ENCODE assay signal across 8 mouse cellular contexts in genomic region chr4:59188474-59188801, GRCm38 (mm10). TPM values are rescaled to one million over a fixed set of nuclear protein-coding genes. Genes with fewer than 3 reads are reported as not detected.
DNase-seq lines count a peak whose midpoint lies in the region; ATAC-seq and TF ChIP-seq lines count a peak whose summit lies in the region.

No protein-coding gene starts in this region.

- H3K4me2 ChIP-seq in kidney, embryonic 16.5 days (replicated peaks; ENCODE audit: low read depth, low read length): peak overlapping the region; percentile 81
- peak overlapping the region; percentile 66 for H3K4me2 ChIP-seq in intestine, embryonic 14.5 days (ENCODE audit: low read length)
- H3K4me2 ChIP-seq in myocyte (ENCODE audit: low read depth): peak overlapping the region; percentile 60

- DNase-seq in kidney, adult 18-20 months: no peak
- no peak for DNase-seq in intestine, embryonic 14.5 days (ENCODE audit: low spot score)
- no peak for DNase-seq in retina, embryonic 14.5 days (ENCODE audit: low spot score)
- no peak for DNase-seq in thymus, postnatal 36 days
- no peak for DNase-seq in adipocyte (ENCODE audit: low spot score)

- peak overlapping the region; percentile 98 for H3K4me3 ChIP-seq in kidney, embryonic 16.5 days (ENCODE audit: low read length)
- peak overlapping the region; percentile 77 for H3K4me3 ChIP-seq in cortical plate, adult 2 months (ENCODE audit: insufficient read depth, low read length)
- H3K4me3 ChIP-seq in intestine, embryonic 14.5 days (ENCODE audit: low read depth, low read length): peak overlapping the region; percentile 91
- peak overlapping the region; percentile 99 for H3K4me3 ChIP-seq in myocyte

- H3K4me1 ChIP-seq in kidney, embryonic 16.5 days (ENCODE audit: insufficient read depth, low read length): peaks cover 13% of the 10 kb centered on the region
- H3K4me1 ChIP-seq in cortical plate, adult 2 months (ENCODE audit: control insufficient read depth, insufficient read depth, low read length): no peaks in the 10 kb centered on the region
- H3K4me1 ChIP-seq in intestine, embryonic 14.5 days (replicated peaks; ENCODE audit: control insufficient read depth, insufficient read depth, low read length): peaks cover 6% of the 10 kb centered on the region; the same call in 1 of the 2 replicates

- no peaks in the 10 kb centered on the region for H3K36me3 ChIP-seq in kidney, embryonic 16.5 days (ENCODE audit: insufficient read depth, low read length)
- 0 out of 2 replicates have a peak, but pooled peaks cover 4% of the 10 kb centered on the region for H3K36me3 ChIP-seq in intestine, embryonic 14.5 days (ENCODE audit: control insufficient read depth, insufficient read depth, low read length)
- peaks cover 6% of the 10 kb centered on the region for H3K36me3 ChIP-seq in myocyte (ENCODE audit: control insufficient read depth, insufficient read depth)

- H3K9ac ChIP-seq in kidney, embryonic 16.5 days (replicated peaks; ENCODE audit: low read length): peak overlapping the region; percentile 97
- peak overlapping the region; percentile 94 for H3K9ac ChIP-seq in intestine, embryonic 14.5 days (ENCODE audit: low read length)

- TF ChIP-seq POLR2A in cortical plate, adult 2 months (IDR thresholded peaks at IDR 0.05; ENCODE audit: extremely low read depth, insufficient read depth, low read length): no peak
- TF ChIP-seq POLR2A in myocyte (IDR thresholded peaks at IDR 0.05; ENCODE audit: insufficient read length, low read depth): no peak

- no peaks in the 10 kb centered on the region for H3K9me3 ChIP-seq in kidney, embryonic 16.5 days (ENCODE audit: low read length)
- H3K9me3 ChIP-seq in intestine, embryonic 14.5 days (ENCODE audit: control insufficient read depth, low read length): no peaks in the 10 kb centered on the region

- peaks cover 42% of the 10 kb centered on the region for H3K79me2 ChIP-seq in myocyte (ENCODE audit: control insufficient read depth, insufficient read depth)

- WGBS in kidney, embryonic 16.5 days: 35% methylated on average over 4 of the region's 4 CpGs
- 24% methylated on average over 4 of the region's 4 CpGs for WGBS in intestine, embryonic 14.5 days

- no peak for TF ChIP-seq CTCF in cortical plate, adult 2 months (IDR thresholded peaks at IDR 0.05; ENCODE audit: extremely low read depth, insufficient read depth, low read length)

- no peak for ATAC-seq in kidney, embryonic 16.5 days (ENCODE audit: low FRiP score, low TSS enrichment)
- ATAC-seq in intestine, embryonic 14.5 days (replicated peaks; ENCODE audit: low FRiP score, low TSS enrichment, low read depth): no peak

- no peaks in the 10 kb centered on the region for H3K27me3 ChIP-seq in kidney, embryonic 16.5 days (ENCODE audit: insufficient read depth, low read length)
- H3K27me3 ChIP-seq in intestine, embryonic 14.5 days (replicated peaks; ENCODE audit: control insufficient read depth, insufficient read depth, low read length): no peaks in the 10 kb centered on the region
- no peaks in the 10 kb centered on the region for H3K27me3 ChIP-seq in myocyte (ENCODE audit: control insufficient read depth, insufficient read depth, insufficient read length)

- peak overlapping the region; percentile 90 for H3K27ac ChIP-seq in kidney, embryonic 16.5 days (ENCODE audit: low read length)
- no peak overlapping the region for H3K27ac ChIP-seq in cortical plate, adult 2 months (ENCODE audit: insufficient read depth, low read length)
- H3K27ac ChIP-seq in intestine, embryonic 14.5 days (ENCODE audit: low read depth): 0 out of 2 replicates have a peak overlapping the region, but pooled peaks have one; percentile 92

- H3ac ChIP-seq in myocyte (ENCODE audit: control insufficient read depth, insufficient read length): peak overlapping the region; percentile 46

TF ChIP-seq in myocyte, 11 proteins besides CTCF, POLR2A, EP300 and RAD21:
- TF ChIP-seq USF1 (IDR thresholded peaks at IDR 0.05; ENCODE audit: low read depth) (no peak), POLR2AphosphoS2 (IDR thresholded peaks at IDR 0.05; ENCODE audit: insufficient read length, low read depth) (no peak), REST (IDR thresholded peaks at IDR 0.05; ENCODE audit: insufficient read depth, insufficient read length) (no peak), MAX (IDR thresholded peaks at IDR 0.05; ENCODE audit: low read depth) (no peak), E2F4 (IDR thresholded peaks at IDR 0.05; ENCODE audit: insufficient read depth) (no peak), MYOD1 (IDR thresholded peaks at IDR 0.05; ENCODE audit: control insufficient read depth in 1 of 3, insufficient read length in 2 of 3, low read depth in 2 of 3) (no peak), TCF12 (IDR thresholded peaks at IDR 0.05; ENCODE audit: insufficient read depth, poor library complexity, severe bottlenecking) (no peak), SRF (IDR thresholded peaks at IDR 0.05; ENCODE audit: control insufficient read depth, insufficient read length, low read depth) (no peak), TCF3 (IDR thresholded peaks at IDR 0.05; ENCODE audit: insufficient read length, low read depth) (no peak), MYOG (IDR thresholded peaks at IDR 0.05; ENCODE audit: control insufficient read depth in 1 of 3, insufficient read depth in 1 of 3, insufficient read length in 2 of 3, low read depth in 2 of 3) (no peak), CEBPB (IDR thresholded peaks at IDR 0.05; ENCODE audit: insufficient read depth, poor library complexity, severe bottlenecking) (no peak)

RNA-seq across cellular contexts. Expression of gene Ugcg, which starts 0.6 kb away (rescaled TPM):
- polyA plus RNA-seq in kidney, embryonic 16.5 days (2015; fragmentation: Nextera tagmentation; extraction: Ambion mirVana): 6.6 and 6.7 TPM in 2 replicates
- polyA plus RNA-seq in cortical plate, adult 2 months (2012; rRNA removed): 59.1 and 60.7 TPM in 2 replicates
- polyA plus RNA-seq in intestine, embryonic 14.5 days (2014; fragmentation: Nextera tagmentation; extraction: Ambion mirVana): 14.1 TPM in 2 replicates
- polyA plus RNA-seq in myocyte (2012; fragmentation: generic; extraction: Trizol): 24.0 TPM

RNA-seq across cellular contexts. Expression of gene AI481877, which starts 49.7 kb away (rescaled TPM):
- not detected in 2 replicates for polyA plus RNA-seq in kidney, embryonic 16.5 days (2015; fragmentation: Nextera tagmentation; extraction: Ambion mirVana)
- polyA plus RNA-seq in cortical plate, adult 2 months (2012; rRNA removed): not detected in 2 replicates
- not detected in 2 replicates for polyA plus RNA-seq in intestine, embryonic 14.5 days (2014; fragmentation: Nextera tagmentation; extraction: Ambion mirVana)
- polyA plus RNA-seq in myocyte (2012; fragmentation: generic; extraction: Trizol): 0.01 TPM
